Mouse (Mus musculus) ES-E14 (cell line): ENCODE data around the gene Hoxa13.

Experiments
- CHD2 ChIP-seq: IDR thresholded peaks from 2 replicates; pipeline ENCODE4 v1.6.1; 2014; ENCODE audit warnings: mild to moderate bottlenecking, low read depth, low read length, inconsistent platforms
- HCFC1 ChIP-seq: IDR thresholded peaks from 2 replicates; pipeline ENCODE4 v1.6.1; 2012; ENCODE audit warnings: low read length, inconsistent platforms, borderline replicate concordance; ENCODE audit not compliant: insufficient read depth
- ZC3H11A ChIP-seq: IDR thresholded peaks from 2 replicates; pipeline ENCODE4 v1.6.1; 2012; ENCODE audit warnings: low read depth, mild to moderate bottlenecking, inconsistent platforms, low read length, borderline replicate concordance
- ZNF384 ChIP-seq: IDR thresholded peaks from 2 replicates; pipeline ENCODE4 v1.6.1; 2012; ENCODE audit warnings: low read depth, low read length, inconsistent platforms

- TF ChIP-seq ZNF384, result no peak
- TF ChIP-seq CHD2, result no peak
- TF ChIP-seq ZC3H11A, result no peak
- no peak for TF ChIP-seq HCFC1
These were observed 5.4 kb upstream of the Hoxa13 start for GRCm38 (mm10) chr6:52265913-52266665.
